Mouse (Mus musculus) granulocyte monocyte progenitor cell, adult 5-6 weeks (primary cell): ENCODE data around the gene Dtd1. TPM values are rescaled to one million over a fixed set of nuclear protein-coding genes. Genes with fewer than 3 reads are reported as not detected.
A peak's percentile ranks its signal among the peaks of the same experiment; 100 is the strongest.
"Not testable (repeated sequence)": the region's sequence is repeated elsewhere in the genome, so short reads cannot be mapped to it uniquely, and the experiment has no call there.

ENCODE experiments used
- ATAC-seq: replicated peaks from 2 replicates; pipeline ENCODE4 v1.8.0; 2016; ENCODE audit warnings: mild to moderate bottlenecking, moderate TSS enrichment, inconsistent platforms; ENCODE audit not compliant: poor library complexity, severe bottlenecking
- total RNA-seq, 2 experiments: library from RNA; stranded (forward) in 1 of 2; stranded (reverse) in 1 of 2; fragments of 200-712, 200-1000 nt in 1 of 2; fragments of >200 nt in 1 of 2; fragmentation: Nextera tagmentation in 1 of 2; gene quantifications; 2 replicates each; pipeline ENCODE4 v1.2.3; 2014 to 2017

Dtd1 gene
- total RNA-seq (2014; fragmentation: Nextera tagmentation), result 31.2 and 39.9 TPM in 2 replicates
- 43.9 and 75.9 TPM in 2 replicates for total RNA-seq (2017)

- ATAC-seq, result peak; percentile 96
Observed at GRCm38 (mm10) chr2:144599831-144600687, at the start of gene Dtd1. Dtd1 (plus strand) TSS chr2:144599897.

GRCm38 (mm10) chr2:144550529-144550928 is 49.2 kb upstream of the Dtd1 start, which contains the start of gene Rbbp9:
Rbbp9 (minus strand) TSS chr2:144550869.
- ATAC-seq, result peak; percentile 86

GRCm38 (mm10) chr2:144553905-144554304 is 45.8 kb upstream of the Dtd1 start:
- ATAC-seq, result no peak

- ATAC-seq, result peak; percentile 6
Observed at GRCm38 (mm10) chr2:144555286-144555819, 44.3 kb upstream of the Dtd1 start.

DNA sequence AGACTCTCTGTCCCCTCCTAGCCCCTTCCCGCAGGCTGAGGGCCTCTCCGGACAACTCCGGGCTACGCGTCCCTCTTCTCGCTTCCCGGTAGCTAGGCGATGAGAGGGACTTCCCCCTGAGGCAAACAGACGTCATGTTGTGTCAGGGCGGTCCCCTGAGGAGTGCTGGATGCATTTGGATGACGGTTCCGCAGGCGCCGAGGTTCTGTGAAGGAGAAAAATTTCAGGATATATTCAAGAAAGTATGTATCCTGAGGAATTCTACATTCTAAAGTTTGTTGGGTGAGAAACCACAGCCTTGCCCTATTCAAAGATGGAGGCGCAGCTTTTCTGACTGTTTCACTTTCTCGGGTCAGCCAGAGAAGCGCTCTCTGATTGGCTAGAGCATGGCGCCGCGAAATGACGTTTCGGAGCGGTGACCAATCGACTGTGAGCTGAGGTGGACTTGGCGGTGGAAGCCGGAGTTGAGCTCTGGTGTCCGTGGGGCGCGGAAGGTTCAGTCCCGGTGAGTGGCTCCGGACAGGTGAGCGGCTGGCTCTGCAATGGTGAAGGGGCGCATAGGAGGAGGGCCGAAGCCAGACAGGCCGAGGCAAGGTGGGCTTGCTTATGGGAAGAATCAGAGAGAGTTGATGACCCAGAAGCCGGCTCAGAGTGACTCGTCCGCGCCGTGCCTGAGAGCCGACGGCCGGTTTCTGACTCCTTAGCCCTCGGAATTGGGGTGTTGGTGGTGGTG is 43.7 kb upstream of the Dtd1 start, which contains the start of gene Sec23b:
Sec23b (plus strand) TSS at position 410 of the 733 bp plus-strand sequence.
- ATAC-seq, result peak; percentile 93

DNA sequence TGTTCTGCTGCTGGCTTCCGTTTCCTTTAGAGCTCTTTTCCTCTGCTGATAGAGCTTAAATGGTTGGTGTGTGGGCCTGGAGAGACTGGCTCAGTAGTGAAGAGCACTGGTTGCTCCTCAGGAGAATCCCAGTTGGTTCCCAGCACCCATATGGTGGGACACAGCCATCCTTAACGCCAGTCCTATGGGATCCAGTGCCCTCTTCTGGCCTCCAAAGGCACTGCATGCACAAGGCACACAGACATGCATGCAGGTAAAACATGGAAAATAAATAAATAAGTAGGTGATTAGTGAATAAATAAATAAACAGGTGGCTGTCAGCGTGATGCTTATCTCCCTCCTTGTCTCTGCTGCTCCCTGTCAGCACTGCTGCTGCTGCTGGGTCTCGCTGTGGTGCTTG is 11.0 kb upstream of the Dtd1 start:
- 0 out of 2 replicates have a peak, but pooled peaks have one; percentile 42 for ATAC-seq

DNA sequence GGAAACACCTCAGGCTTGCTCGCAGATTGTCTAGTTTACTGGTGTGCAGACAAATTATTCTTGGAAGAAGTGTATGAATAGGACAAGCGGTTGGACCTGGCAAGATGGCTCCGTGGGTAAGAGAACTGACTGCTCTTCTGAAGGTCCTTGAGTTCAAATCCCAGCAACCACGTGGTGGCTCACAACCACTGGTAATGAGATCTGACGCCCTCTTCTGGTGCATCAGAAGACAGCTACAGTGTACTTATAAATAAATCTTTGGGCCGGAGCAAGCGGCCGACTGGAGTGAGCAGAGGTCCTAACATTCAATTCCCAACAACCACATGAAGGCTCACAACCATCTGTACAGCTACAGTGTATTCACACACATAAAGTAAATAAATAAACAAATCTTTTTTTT is 6.7 kb upstream of the Dtd1 start:
- not testable (repeated sequence) for ATAC-seq

DNA sequence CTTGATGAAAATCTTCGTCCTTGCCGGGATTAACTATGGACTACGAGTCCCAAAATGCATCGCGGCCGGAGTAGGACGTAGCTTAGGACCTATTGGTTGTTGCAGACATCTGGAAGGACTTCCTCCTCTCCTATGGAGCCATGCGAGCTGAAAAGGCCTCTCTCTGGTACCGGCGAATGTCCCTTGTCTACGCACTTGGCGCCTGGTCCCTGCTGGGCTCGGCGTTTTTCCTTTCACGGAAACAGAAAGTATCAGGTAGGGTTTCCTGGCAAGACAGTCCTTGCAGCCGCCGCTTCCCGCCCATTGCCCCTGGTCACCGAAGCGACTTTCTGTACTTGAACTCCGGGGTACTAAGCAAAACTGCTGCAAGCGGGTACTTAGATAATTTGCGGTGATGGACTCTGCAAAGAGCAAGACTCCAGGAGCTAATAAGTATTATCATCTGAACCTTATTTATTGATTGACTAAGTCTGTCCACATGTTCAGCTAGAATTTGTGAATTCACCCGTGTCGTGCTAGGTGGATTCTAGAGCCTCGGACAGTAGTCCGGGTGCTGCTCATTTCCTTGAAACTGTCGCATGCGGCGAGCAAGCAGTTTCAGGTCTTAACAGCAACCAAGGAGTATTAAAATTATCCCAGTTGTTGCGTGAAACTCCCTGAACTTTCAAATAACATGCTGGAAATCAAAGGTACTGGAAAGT is 5.6 kb upstream of the Dtd1 start, which contains the start of gene Smim26:
Smim26 (plus strand) TSS at position 104 of the 701 bp plus-strand sequence.
- peak; percentile 97 for ATAC-seq

GRCm38 (mm10) chr2:144598006-144598405 is 1.7 kb upstream of the Dtd1 start:
- no peak for ATAC-seq

- no peak for ATAC-seq
Observed at GRCm38 (mm10) chr2:144601576-144601975, 1.9 kb downstream of the Dtd1 start.

DNA sequence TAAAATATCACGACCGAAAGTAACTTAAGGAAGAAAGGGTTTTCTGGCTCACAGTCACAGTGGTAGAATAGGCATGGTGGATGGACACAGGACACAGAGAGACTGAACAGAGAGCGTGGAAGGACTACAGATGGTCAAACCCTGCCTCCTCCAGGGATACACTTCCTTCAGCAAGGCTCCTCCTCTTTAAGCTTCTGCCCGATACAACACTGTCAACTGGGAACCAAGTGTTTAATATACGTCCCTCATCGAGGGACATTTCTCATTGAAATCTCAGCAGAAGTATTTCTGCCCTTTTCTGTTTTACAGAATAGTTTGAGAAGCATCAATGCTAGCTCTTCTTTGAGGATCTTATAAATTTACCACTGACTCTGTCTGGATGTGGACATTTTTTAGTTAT is 14.3 kb downstream of the Dtd1 start:
- no peak for ATAC-seq

- ATAC-seq, result no peak
Observed at GRCm38 (mm10) chr2:144617074-144617874, 17.6 kb downstream of the Dtd1 start.

GRCm38 (mm10) chr2:144621491-144621890 is 21.8 kb downstream of the Dtd1 start:
- no peak for ATAC-seq

DNA sequence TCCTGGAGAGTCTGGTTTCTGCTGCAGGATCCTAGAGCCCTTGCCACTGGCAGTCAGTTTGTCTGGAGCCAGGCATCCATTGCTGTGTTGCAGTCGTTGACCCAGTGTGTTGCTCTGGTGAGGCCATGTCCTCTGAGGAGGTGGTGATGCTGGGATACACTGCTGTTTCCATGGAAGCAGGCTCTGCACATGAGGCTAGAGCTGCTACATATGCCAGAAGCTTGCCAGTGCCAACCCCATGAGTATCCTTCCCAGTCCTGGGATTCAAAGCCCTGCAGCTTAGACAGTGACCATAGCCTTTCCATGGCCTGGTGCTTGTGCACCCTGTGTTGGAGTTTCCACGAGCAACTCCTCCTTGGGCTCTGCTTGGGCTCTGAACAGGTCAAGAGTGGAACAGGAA is 33.9 kb downstream of the Dtd1 start:
- ATAC-seq, result no peak

DNA sequence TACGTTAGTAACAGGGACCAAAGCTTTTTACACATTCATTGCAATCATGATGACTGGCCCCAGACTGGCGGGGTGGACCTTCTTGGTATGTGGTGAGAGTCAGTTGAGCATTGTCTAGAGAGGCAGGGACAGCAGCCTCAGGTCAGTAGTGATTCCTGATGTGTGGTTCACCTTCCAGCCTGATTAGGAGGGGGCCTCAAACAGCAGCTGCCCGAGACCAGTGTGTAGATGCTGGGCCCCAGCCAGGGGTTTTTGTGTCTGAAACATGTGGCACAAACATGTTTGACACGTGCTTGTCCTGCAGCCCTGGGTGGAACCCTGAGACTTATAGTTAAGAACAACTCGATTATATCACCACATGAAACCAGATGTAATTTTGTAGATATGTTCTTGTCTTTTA is 34.5 kb downstream of the Dtd1 start:
- no peak for ATAC-seq

- ATAC-seq, result no peak
Observed at GRCm38 (mm10) chr2:144634729-144635128, 35.0 kb downstream of the Dtd1 start.

DNA sequence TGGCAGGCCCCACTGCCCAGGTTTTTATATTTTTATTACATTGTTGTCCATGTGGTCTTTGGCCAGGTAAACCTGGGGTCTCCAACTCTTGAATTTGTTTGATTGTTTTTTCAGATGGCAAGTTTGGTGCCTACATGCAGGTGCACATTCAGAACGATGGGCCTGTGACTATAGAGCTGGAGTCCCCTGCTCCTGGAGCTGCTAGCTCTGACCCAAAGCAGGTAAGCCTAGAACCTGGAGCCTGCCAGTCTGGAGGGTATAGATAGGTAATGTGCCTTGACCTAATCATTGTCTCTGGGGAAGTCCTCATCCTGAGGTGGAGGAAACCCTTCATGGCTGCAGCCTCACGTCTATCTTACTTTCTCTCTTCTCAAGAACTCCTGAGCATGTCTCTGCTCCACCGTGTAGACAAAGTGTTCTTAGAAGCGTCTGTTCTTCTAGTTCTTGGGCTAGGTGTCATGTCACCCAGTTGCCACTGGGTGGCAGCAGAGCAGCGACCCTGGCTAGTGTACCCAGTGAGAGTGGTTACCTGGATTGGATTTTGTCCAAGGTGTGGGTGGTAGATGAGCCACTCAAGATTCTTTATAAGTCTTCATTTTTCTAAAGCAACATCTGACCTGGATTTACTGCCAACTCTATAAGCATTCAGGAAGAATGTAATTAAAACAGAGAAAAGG is 36.1 kb downstream of the Dtd1 start:
- ATAC-seq, result peak; percentile 71

- ATAC-seq, result no peak
Observed at GRCm38 (mm10) chr2:144637204-144637603, 37.5 kb downstream of the Dtd1 start.
